12 mouse cellular contexts compared by ENCODE assay signal in the genomic region with DNA sequence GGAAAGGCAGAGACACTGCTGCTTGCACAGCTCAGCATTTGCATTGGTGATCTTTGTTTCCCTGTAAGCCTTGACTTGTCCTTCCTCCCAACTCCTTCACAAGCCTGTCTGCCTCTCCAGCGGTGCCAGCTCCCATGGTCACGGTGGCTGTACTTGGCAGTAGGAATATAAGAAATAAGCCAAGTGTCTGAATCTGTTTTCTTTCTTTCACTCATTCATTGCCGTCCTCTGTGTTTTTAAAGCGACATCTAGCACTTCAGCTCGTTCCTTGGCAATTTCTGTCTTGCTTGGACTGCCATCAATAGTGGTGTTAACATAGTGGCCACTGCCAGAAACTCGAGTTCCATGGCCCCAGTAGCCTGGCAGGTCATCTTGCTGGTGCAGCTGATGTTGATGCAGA.
DNase-seq lines count a peak whose midpoint lies in the region; ATAC-seq lines count a peak whose summit lies in the region.
"Had no signal": no experiment of that assay in that cellular context is flagged by ENCODE, and none has a peak within 500 bp of the region (broad histone marks: within the 10 kb centered on the region; RNA-seq: fewer than 3 reads in every experiment).

No protein-coding gene starts in this region.

- H3K27ac ChIP-seq in heart, embryonic 12.5 days (ENCODE audit: poor library complexity, severe bottlenecking), result no peak overlapping the region
- H3K27ac ChIP-seq: embryonic facial prominence, embryonic 15.5 days; kidney, embryonic 15.5 days; macrophage had no signal

- H3K27me3 ChIP-seq in heart, embryonic 12.5 days (replicated peaks), result no peaks in the 10 kb centered on the region
- H3K27me3 ChIP-seq: embryonic facial prominence, embryonic 15.5 days; kidney, embryonic 15.5 days had no signal

- intact Hi-C loops in heart, postnatal 10 days (cut with DNase I), result no loop called here

- no peaks in the 10 kb centered on the region for H3K4me1 ChIP-seq in heart, embryonic 12.5 days (replicated peaks)
- H3K4me1 ChIP-seq: embryonic facial prominence, embryonic 15.5 days; kidney, embryonic 15.5 days had no signal

- no peak overlapping the region for H3K9ac ChIP-seq in heart, embryonic 12.5 days
- H3K9ac ChIP-seq: embryonic facial prominence, embryonic 15.5 days; kidney, embryonic 15.5 days had no signal

- H3K4me2 ChIP-seq in heart, embryonic 12.5 days, result no peak overlapping the region
- H3K4me2 ChIP-seq: embryonic facial prominence, embryonic 15.5 days; kidney, embryonic 15.5 days had no signal

- 64% methylated on average over 6 of the region's 6 CpGs for WGBS in heart, embryonic 12.5 days

- peak; percentile 26 for DNase-seq in cerebellum, adult 9-11 months
- DNase-seq in cerebellum, adult 18-20 months, result no peak
- DNase-seq in heart, postnatal 10 days, result peak; percentile 4
- DNase-seq in adipocyte (ENCODE audit: low spot score), result peak; percentile 70
- peak; percentile 28 to 45 for DNase-seq in layer of hippocampus, postnatal 10 days (ENCODE audit: low spot score in 2 of 2)
- DNase-seq in kidney, postnatal 36 days, result no peak
- DNase-seq in thymus, postnatal 25 days, result no peak
- DNase-seq: retina, postnatal 1 day had no signal

- no peaks in the 10 kb centered on the region for H3K36me3 ChIP-seq in heart, embryonic 12.5 days
- H3K36me3 ChIP-seq: embryonic facial prominence, embryonic 15.5 days; kidney, embryonic 15.5 days had no signal

- H3K4me3 ChIP-seq in heart, embryonic 12.5 days, result no peak overlapping the region
- H3K4me3 ChIP-seq: embryonic facial prominence, embryonic 15.5 days; kidney, embryonic 15.5 days had no signal

- ATAC-seq in heart, embryonic 12.5 days (ENCODE audit: insufficient number of reproducible peaks, low FRiP score), result no peak

- H3K9me3 ChIP-seq in heart, embryonic 12.5 days (replicated peaks), result no peaks in the 10 kb centered on the region
- H3K9me3 ChIP-seq: embryonic facial prominence, embryonic 15.5 days; kidney, embryonic 15.5 days had no signal

Comparison
In these comparisons a context has a peak if more than half of its experiments do, and no peak if none do; other contexts are left out.
1. DNase-seq: peak in cerebellum, adult 9-11 months (single experiment), heart, postnatal 10 days (2 of 2), adipocyte (single experiment) and layer of hippocampus, postnatal 10 days (2 of 2); none in cerebellum, adult 18-20 months (0 of 2), kidney, postnatal 36 days (0 of 2) and thymus, postnatal 25 days (single experiment).